Mouse (Mus musculus) small intestine, adult 2 months (tissue): ENCODE data around the gene Kat6b.

Experiments
- CTCF ChIP-seq: fragments of 200-500 bp; IDR thresholded peaks from 2 replicates; pipeline ENCODE4 v1.5.1; 2012; ENCODE audit warnings: low read depth, mild to moderate bottlenecking, control low read depth, inconsistent platforms, low read length, moderate library complexity, mixed read lengths; ENCODE audit not compliant: insufficient replicate concordance, insufficient read length; ENCODE audit errors: extremely low read depth
- POLR2A ChIP-seq: fragments of 200-500 bp; IDR thresholded peaks from 2 replicates; pipeline ENCODE4 v1.6.1; 2012; ENCODE audit warnings: low read depth, mild to moderate bottlenecking, control low read depth, inconsistent platforms, low read length, moderate library complexity

GRCm38 (mm10) chr14:21490141-21490540 is 8.9 kb downstream of the Kat6b start:
- TF ChIP-seq CTCF (no peak), POLR2A (no peak)
